Mouse (Mus musculus) v-Abl transformed pro-B cells (cell line): ENCODE measurements around the gene Gm19684.
"Not testable (repeated sequence)": the region's sequence is repeated elsewhere in the genome, so short reads cannot be mapped to it uniquely, and the experiment has no call there.

Experiments used
- in situ Hi-C, 2 experiments: fragments of 400-800 bp; cut with MboI; formaldehyde crosslinking; loops; one replicate each; pipeline ENCODE4 v1.15.1; 2025; ENCODE audit not compliant: unreplicated experiment in 2 of 2

Gm19684 gene

GRCm38 (mm10) chr17:36128968-36129817 is 7.7 kb downstream of the Gm19684 start, which contains the start of gene Gm7030:
Gene Gm7030 (minus strand): TSS chr17:36129425.
- in situ Hi-C loops, result not testable (repeated sequence)

GRCm38 (mm10) chr17:36131516-36132265 is 10.2 kb downstream of the Gm19684 start:
- in situ Hi-C loops, result loop anchor here (10.0 kb wide), 1 partner anchor 87 kb away; the partner anchor contains the start of genes Gm6034 (in 2 of the 2) and H2-T22 (in 2 of the 2)

- in situ Hi-C loops, result loop anchor here (10.0 kb wide), 1 partner anchor 91 kb away; the partner anchor contains the start of genes Gm6034 (in 2 of the 2) and H2-T22 (in 2 of the 2)
Measured at GRCm38 (mm10) chr17:36135421-36136231, 14.1 kb downstream of the Gm19684 start.

- in situ Hi-C loops, result loop anchor here (10.0 kb wide), 1 partner anchor 92 kb away; the partner anchor contains the start of genes Gm6034 (in 2 of the 2) and H2-T22 (in 2 of the 2)
Measured at GRCm38 (mm10) chr17:36136299-36136848, 14.9 kb downstream of the Gm19684 start.

GRCm38 (mm10) chr17:36145111-36145860 is 23.8 kb downstream of the Gm19684 start:
- in situ Hi-C loops, result no loop called here

- in situ Hi-C loops, result not testable (repeated sequence)
Measured at GRCm38 (mm10) chr17:36145861-36146156, 24.3 kb downstream of the Gm19684 start.

- in situ Hi-C loops, result not testable (repeated sequence)
Measured at GRCm38 (mm10) chr17:36146937-36147336, 25.5 kb downstream of the Gm19684 start.

GRCm38 (mm10) chr17:36148468-36148867 is 27.0 kb downstream of the Gm19684 start:
- in situ Hi-C loops, result not testable (repeated sequence)

GRCm38 (mm10) chr17:36151200-36151599 is 29.7 kb downstream of the Gm19684 start:
- in situ Hi-C loops, result not testable (repeated sequence)

GRCm38 (mm10) chr17:36154271-36155149 is 33.0 kb downstream of the Gm19684 start:
- in situ Hi-C loops, result no loop called here

- in situ Hi-C loops, result not testable (repeated sequence)
Measured at GRCm38 (mm10) chr17:36157782-36158181, 36.3 kb downstream of the Gm19684 start.

GRCm38 (mm10) chr17:36158264-36158663 is 36.8 kb downstream of the Gm19684 start:
- in situ Hi-C loops, result not testable (repeated sequence)

- in situ Hi-C loops, result no loop called here
Measured at GRCm38 (mm10) chr17:36161129-36162051, 39.9 kb downstream of the Gm19684 start.

GRCm38 (mm10) chr17:36166901-36167300 is 45.4 kb downstream of the Gm19684 start:
- in situ Hi-C loops, result not testable (repeated sequence)

- in situ Hi-C loops, result no loop called here
Measured at GRCm38 (mm10) chr17:36167306-36168038, 46.0 kb downstream of the Gm19684 start.

- in situ Hi-C loops, result no loop called here
Measured at GRCm38 (mm10) chr17:36168039-36168652, 46.7 kb downstream of the Gm19684 start, which contains the start of gene Gm8909. Gene Gm8909 (minus strand): TSS chr17:36168537.
